Mouse (Mus musculus) kidney, adult 2 months (tissue): ENCODE data around the gene Xbp1.

ENCODE experiments used
- CTCF ChIP-seq: fragments of 200-500 bp; conservative IDR thresholded peaks from 2 replicates; pipeline ENCODE4 v1.5.1; 2011; ENCODE audit warnings: low read depth, mild to moderate bottlenecking, control low read depth, low read length, moderate library complexity, mixed read lengths; ENCODE audit not compliant: insufficient read depth, insufficient read length
- POLR2A ChIP-seq: fragments of 200-500 bp; IDR thresholded peaks from one replicate; pipeline ENCODE4 v1.6.1; 2011; ENCODE audit warnings: low read depth, low read length, control low read depth

- no peak for TF ChIP-seq CTCF
- no peak for TF ChIP-seq POLR2A
Observed at GRCm38 (mm10) chr11:5528841-5529240, 8.4 kb downstream of the Xbp1 start.
